Mouse (Mus musculus) neural tube, embryonic 15.5 days (tissue): ENCODE measurements around the gene Rnf135. TPM values are rescaled to one million over a fixed set of nuclear protein-coding genes. Genes with fewer than 3 reads are reported as not detected.
"Not testable (repeated sequence)": the region's sequence is repeated elsewhere in the genome, so short reads cannot be mapped to it uniquely, and the experiment has no call there.

Source experiments
- ATAC-seq: fragments of 200-750 bp; cut with Nextera tagmentation; 2 replicates; pipeline ENCODE4 v1.8.0; 2017; ENCODE audit warnings: mild to moderate bottlenecking, moderate TSS enrichment, moderate library complexity; ENCODE audit not compliant: low FRiP score
- H3K27ac ChIP-seq: fragments of 300-500 bp; sonication (generic); replicated peaks from 2 replicates; pipeline ENCODE4 v1.5.1; 2015; ENCODE audit warnings: mild to moderate bottlenecking, inconsistent platforms
- H3K27me3 ChIP-seq: fragments of 300-500 bp; sonication (generic); replicated peaks from 2 replicates; pipeline ENCODE4 v1.6.1; 2015; ENCODE audit warnings: inconsistent platforms
- H3K36me3 ChIP-seq: fragments of 300-500 bp; sonication (generic); 2 replicates; pipeline ENCODE4 v1.6.1; 2015; ENCODE audit warnings: inconsistent platforms
- H3K4me1 ChIP-seq: fragments of 300-500 bp; sonication (generic); 2 replicates; pipeline ENCODE4 v1.6.1; 2015; ENCODE audit warnings: inconsistent platforms
- H3K4me2 ChIP-seq: fragments of 300-500 bp; sonication (generic); 2 replicates; pipeline ENCODE4 v1.6.1; 2015; ENCODE audit warnings: inconsistent platforms, mild to moderate bottlenecking, moderate library complexity
- H3K4me3 ChIP-seq: fragments of 300-500 bp; sonication (generic); replicated peaks from 2 replicates; pipeline ENCODE4 v1.5.1; 2015; ENCODE audit warnings: mild to moderate bottlenecking, inconsistent platforms
- H3K9ac ChIP-seq: fragments of 300-500 bp; sonication (generic); replicated peaks from 2 replicates; pipeline ENCODE4 v1.6.1; 2015; ENCODE audit warnings: mild to moderate bottlenecking, inconsistent platforms
- H3K9me3 ChIP-seq: fragments of 300-500 bp; sonication (generic); replicated peaks from 2 replicates; pipeline ENCODE4 v1.6.1; 2016; ENCODE audit warnings: inconsistent platforms
- WGBS: fragments of 180-500 bp; shearing (Covaris S2); methylation state at CpG from one replicate; pipeline ENCODE4 v1.1.7; 2015; ENCODE audit warnings: mixed read lengths; 5-methylcytosine and 5-hydroxymethylcytosine counted together
- polyA plus RNA-seq: library from polyadenylated mRNA; unstranded; fragments of >200 nt; fragmentation: Nextera tagmentation; extraction: Ambion mirVana; gene quantifications from 2 replicates; pipeline ENCODE4 v1.2.1, GENCODE M21; 2015

Rnf135 gene
- polyA plus RNA-seq: 2.9 and 6.2 TPM in 2 replicates

GRCm38 (mm10) chr11:80183705-80184255, at the start of gene Rnf135:
Gene Rnf135, plus strand, starts transcription at chr11:80183851.
- no peaks in the 10 kb centered on the region for H3K9me3 ChIP-seq
- no peaks in the 10 kb centered on the region for H3K27me3 ChIP-seq
- no peaks in the 10 kb centered on the region for H3K36me3 ChIP-seq
- peak within 1 kb of the TSS; percentile 76 for H3K27ac ChIP-seq
- WGBS: 2% methylated on average over 33 of the region's 33 CpGs
- H3K4me1 ChIP-seq: 0 out of 2 replicates have a peak, but pooled peaks cover 3% of the 10 kb centered on the region
- peak within 1 kb of the TSS; percentile 59 for H3K9ac ChIP-seq
- peak within 1 kb of the TSS; percentile 69 for H3K4me2 ChIP-seq
- ATAC-seq: peak; percentile 65
- peak within 1 kb of the TSS; percentile 51 for H3K4me3 ChIP-seq

DNA sequence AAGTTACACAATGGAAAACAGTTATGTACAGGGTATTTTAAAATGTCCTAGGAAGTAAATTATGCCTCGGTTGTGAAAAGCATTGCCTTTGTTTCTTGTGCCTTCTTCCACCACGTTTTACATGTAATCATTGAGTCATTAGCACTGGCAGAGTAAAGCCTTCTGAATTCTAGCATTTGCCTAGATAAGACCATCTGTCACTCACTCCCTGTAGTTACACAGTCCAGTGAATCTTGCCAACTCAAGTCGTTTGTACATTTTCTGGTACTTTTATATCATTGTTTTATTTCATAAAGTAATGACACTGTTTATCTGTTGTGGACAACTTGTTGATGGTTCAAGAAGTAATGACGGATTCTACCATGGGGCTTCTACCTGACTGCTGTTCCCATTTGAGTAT, 48.9 kb upstream of the Rnf135 start:
- Histone ChIP-seq H3K4me1 (no peaks in the 10 kb centered on the region; the same call in 1 of the 2 replicates), H3K9ac (no peak overlapping the region), H3K4me2 (no peak overlapping the region), H3K36me3 (peaks cover 41% of the 10 kb centered on the region), H3K27ac (no peak overlapping the region), H3K27me3 (no peaks in the 10 kb centered on the region), H3K9me3 (no peaks in the 10 kb centered on the region), H3K4me3 (no peak overlapping the region)
- ATAC-seq: no peak
- 75% methylated on average over 4 of the region's 4 CpGs for WGBS

DNA sequence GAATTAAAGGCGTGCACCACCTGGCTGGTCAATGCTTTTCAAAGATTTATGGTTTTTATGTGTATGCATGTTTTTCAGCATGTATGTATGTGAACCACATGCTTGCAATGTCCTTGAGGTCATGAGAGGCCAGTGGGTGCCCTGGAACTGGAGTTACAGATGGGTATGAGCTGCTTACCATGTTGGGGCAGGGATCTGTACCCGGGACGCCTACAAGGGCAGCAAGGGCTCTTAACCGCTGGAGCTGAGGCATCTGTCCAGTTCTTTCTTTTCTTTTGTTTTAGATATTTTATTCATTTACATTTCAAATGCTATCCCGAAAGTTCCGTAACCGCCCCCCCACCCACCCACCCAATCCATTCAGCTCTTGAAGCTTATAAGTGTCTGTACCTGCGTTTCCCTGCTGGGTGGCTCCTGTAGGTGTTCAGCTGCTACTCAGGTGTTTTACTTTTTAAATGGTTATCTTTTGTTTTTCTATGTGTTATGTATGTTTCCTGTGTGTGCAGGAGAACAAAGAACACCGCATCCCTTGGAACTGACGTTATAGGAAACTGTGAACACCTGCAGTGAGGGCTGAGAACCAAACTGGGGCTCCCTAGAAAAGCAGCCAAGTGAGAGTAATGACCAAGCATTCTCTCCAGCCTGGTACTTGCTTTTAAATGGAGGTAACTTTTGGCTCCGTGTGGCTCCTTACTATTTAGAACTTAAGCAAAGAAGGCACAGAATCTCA, 47.5 kb upstream of the Rnf135 start:
- Histone ChIP-seq H3K27ac (no peak overlapping the region), H3K4me3 (no peak overlapping the region), H3K9me3 (no peaks in the 10 kb centered on the region), H3K4me2 (no peak overlapping the region), H3K27me3 (no peaks in the 10 kb centered on the region), H3K9ac (no peak overlapping the region), H3K36me3 (peaks cover 36% of the 10 kb centered on the region), H3K4me1 (peaks cover 5% of the 10 kb centered on the region)
- no peak for ATAC-seq
- 90% methylated on average over 11 of the region's 11 CpGs for WGBS

GRCm38 (mm10) chr11:80136786-80137185, 46.9 kb upstream of the Rnf135 start:
- Histone ChIP-seq H3K4me1 (peaks cover 8% of the 10 kb centered on the region), H3K9ac (no peak overlapping the region), H3K27me3 (no peaks in the 10 kb centered on the region), H3K9me3 (no peaks in the 10 kb centered on the region), H3K36me3 (peaks cover 35% of the 10 kb centered on the region), H3K4me3 (no peak overlapping the region), H3K4me2 (no peak overlapping the region), H3K27ac (no peak overlapping the region)
- no peak for ATAC-seq
- 92% methylated on average over 13 of the region's 13 CpGs for WGBS

GRCm38 (mm10) chr11:80137773-80138172, 45.9 kb upstream of the Rnf135 start:
- Histone ChIP-seq H3K27me3 (no peaks in the 10 kb centered on the region), H3K4me3 (no peak overlapping the region), H3K9ac (no peak overlapping the region), H3K4me1 (peaks cover 13% of the 10 kb centered on the region), H3K36me3 (peaks cover 26% of the 10 kb centered on the region), H3K27ac (no peak overlapping the region), H3K4me2 (no peak overlapping the region), H3K9me3 (no peaks in the 10 kb centered on the region)
- ATAC-seq: no peak
- 87% methylated on average over 5 of the region's 5 CpGs for WGBS

- Histone ChIP-seq H3K4me3 (peak within 1 kb of the TSS; percentile 59), H3K27ac (peak within 1 kb of the TSS; percentile 93), H3K27me3 (no peaks in the 10 kb centered on the region), H3K9ac (peak within 1 kb of the TSS; percentile 62), H3K36me3 (peaks cover 6% of the 10 kb centered on the region; the same call in 1 of the 2 replicates), H3K4me1 (peaks cover 16% of the 10 kb centered on the region), H3K9me3 (no peaks in the 10 kb centered on the region), H3K4me2 (peak within 1 kb of the TSS; percentile 81)
- ATAC-seq: peak; percentile 92
- under 1% methylated on average over 40 of the region's 40 CpGs for WGBS
Measured at GRCm38 (mm10) chr11:80141825-80142521, 41.7 kb upstream of the Rnf135 start, which contains the start of gene Tefm. Gene Tefm, minus strand, starts transcription at chr11:80142175.

GRCm38 (mm10) chr11:80142872-80143271, 40.8 kb upstream of the Rnf135 start:
- H3K27me3 ChIP-seq: no peaks in the 10 kb centered on the region
- H3K9ac ChIP-seq: peak overlapping the region; percentile 62; the same call in 1 of the 2 replicates
- H3K27ac ChIP-seq: no peak overlapping the region
- H3K36me3 ChIP-seq: no peaks in the 10 kb centered on the region
- peaks cover 16% of the 10 kb centered on the region for H3K4me1 ChIP-seq
- ATAC-seq: no peak
- no peaks in the 10 kb centered on the region for H3K9me3 ChIP-seq
- peak overlapping the region; percentile 59 for H3K4me3 ChIP-seq
- peak overlapping the region; percentile 81 for H3K4me2 ChIP-seq
- 43% methylated on average over 8 of the region's 8 CpGs for WGBS

DNA sequence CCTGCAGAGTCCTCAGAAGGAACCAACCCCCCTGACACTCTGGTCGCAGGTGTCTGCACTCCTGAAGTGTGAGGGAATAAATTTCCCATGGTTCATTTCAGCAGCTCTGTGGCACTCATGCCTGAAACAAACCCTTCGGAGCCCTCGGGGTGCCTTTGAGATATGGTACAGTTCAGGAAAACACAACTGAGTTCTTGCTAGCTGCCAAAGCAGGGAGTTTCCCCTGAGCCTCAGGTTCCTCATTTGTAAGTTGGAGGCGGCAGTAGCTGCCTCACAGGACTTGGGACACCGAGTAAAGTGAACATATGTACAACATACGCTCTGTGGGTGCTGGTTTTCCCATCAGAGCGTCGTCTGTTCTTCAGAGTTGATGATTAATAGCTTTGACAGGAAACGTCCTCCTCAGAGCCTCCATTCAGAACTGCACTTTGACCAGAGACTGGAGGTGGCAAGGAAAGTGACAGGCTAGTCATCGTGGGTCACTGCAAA, 37.8 kb upstream of the Rnf135 start:
- no peak overlapping the region for H3K4me3 ChIP-seq
- H3K27ac ChIP-seq: no peak overlapping the region
- WGBS: 53% methylated on average over 10 of the region's 10 CpGs
- peaks cover 14% of the 10 kb centered on the region for H3K4me1 ChIP-seq
- H3K36me3 ChIP-seq: no peaks in the 10 kb centered on the region
- no peaks in the 10 kb centered on the region for H3K9me3 ChIP-seq
- no peaks in the 10 kb centered on the region for H3K27me3 ChIP-seq
- H3K9ac ChIP-seq: no peak overlapping the region
- ATAC-seq: no peak
- H3K4me2 ChIP-seq: no peak overlapping the region

DNA sequence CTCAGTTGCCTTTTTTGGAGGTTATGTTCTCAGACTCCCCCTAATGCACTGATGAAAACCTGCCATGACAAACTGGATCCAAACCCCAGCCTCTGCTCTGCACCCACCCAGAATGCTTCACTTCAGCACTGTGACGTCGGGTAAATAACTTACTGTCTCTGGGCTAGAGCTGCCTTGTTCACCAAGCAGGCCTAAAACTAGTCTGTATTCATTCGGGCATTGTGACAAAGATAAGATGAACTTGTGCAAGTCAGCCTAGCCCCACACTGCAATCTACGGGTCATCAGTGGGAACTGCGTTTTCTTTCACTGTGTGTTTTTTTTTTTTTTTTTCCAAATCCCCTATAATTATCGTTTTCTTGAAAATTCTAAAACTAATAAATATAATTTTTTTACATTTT, 35.9 kb upstream of the Rnf135 start:
- ATAC-seq: no peak
- Histone ChIP-seq H3K4me1 (peaks cover 3% of the 10 kb centered on the region), H3K9me3 (no peaks in the 10 kb centered on the region), H3K4me3 (no peak overlapping the region), H3K4me2 (no peak overlapping the region), H3K27me3 (peaks cover 14% of the 10 kb centered on the region), H3K9ac (no peak overlapping the region), H3K27ac (no peak overlapping the region), H3K36me3 (no peaks in the 10 kb centered on the region)
- 77% methylated on average over 6 of the region's 6 CpGs for WGBS

DNA sequence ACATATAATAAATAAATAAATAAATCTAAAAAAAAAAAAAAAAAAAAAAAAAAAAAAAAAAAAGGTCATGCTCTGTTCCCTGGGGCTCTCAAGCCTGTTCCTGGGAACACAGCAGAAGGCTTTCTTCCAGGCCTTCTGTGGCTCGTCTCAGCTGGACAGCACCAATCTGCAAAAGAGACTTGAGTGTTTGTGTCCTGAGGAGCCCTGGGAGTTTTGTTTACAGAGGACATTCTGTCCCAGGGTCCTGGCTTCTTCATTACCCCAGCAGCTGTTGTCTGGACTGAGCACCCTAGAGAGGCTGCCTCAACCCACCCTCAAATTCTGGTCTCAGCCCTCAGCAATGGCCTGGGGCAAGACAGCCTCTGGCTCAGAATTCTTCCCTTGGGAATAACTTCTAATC, 35.3 kb upstream of the Rnf135 start:
- H3K27ac ChIP-seq: no peak overlapping the region
- no peaks in the 10 kb centered on the region for H3K36me3 ChIP-seq
- no peak overlapping the region for H3K9ac ChIP-seq
- H3K4me1 ChIP-seq: no peaks in the 10 kb centered on the region
- no peak for ATAC-seq
- H3K9me3 ChIP-seq: no peaks in the 10 kb centered on the region
- WGBS: 74% methylated on average over 1 of the region's 1 CpGs
- peaks cover 19% of the 10 kb centered on the region for H3K27me3 ChIP-seq
- no peak overlapping the region for H3K4me3 ChIP-seq
- no peak overlapping the region for H3K4me2 ChIP-seq

DNA sequence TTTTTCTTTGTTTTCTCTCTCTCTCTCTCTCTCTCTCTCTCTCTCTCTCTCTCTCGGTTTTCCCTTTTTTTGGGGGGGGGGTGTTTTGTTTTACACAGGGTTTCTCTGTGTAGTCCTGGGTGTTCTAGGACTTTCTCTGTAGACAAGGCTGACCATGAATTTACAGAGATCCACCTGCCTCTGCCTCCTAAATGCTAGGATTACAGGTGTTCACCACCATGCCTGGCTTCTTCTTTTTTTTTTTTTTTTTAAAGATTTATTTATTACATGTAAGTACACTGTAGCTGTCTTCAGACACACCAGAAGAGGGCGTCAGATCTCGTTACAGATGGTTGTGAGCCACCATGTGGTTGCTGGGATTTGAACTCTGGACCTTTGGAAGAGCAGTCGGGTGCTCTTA, 34.7 kb upstream of the Rnf135 start:
- H3K4me1 ChIP-seq, H3K9ac ChIP-seq, H3K27ac ChIP-seq, H3K9me3 ChIP-seq, H3K4me2 ChIP-seq, H3K4me3 ChIP-seq, H3K36me3 ChIP-seq, ATAC-seq: not testable (repeated sequence)
- peaks cover 26% of the 10 kb centered on the region for H3K27me3 ChIP-seq
- WGBS: 77% methylated on average over 2 of the region's 4 CpGs
